Mouse (Mus musculus) MEL (cell line): Measurements from ENCODE around the gene Ak5. TPM values are rescaled to one million over a fixed set of nuclear protein-coding genes. Genes with fewer than 3 reads are reported as not detected.

Experiments
- DNase-seq: peaks from one replicate; pipeline ENCODE4 v3.0.0; 2011; ENCODE audit warnings: low read depth, low spot score
- H3K27ac ChIP-seq: 2 replicates; pipeline ENCODE4 v1.5.1; 2012; ENCODE audit warnings: low read depth, mild to moderate bottlenecking, control low read depth, low read length, moderate library complexity; ENCODE audit not compliant: control insufficient read depth
- H3K27me3 ChIP-seq, 2 experiments: fragments of 150-350 bp in 1 of 2; sonication (generic) in 1 of 2; 2 replicates each; pipeline ENCODE4 v1.6.1; 2012; ENCODE audit warnings: low read length in 2 of 2, mild to moderate bottlenecking in 2 of 2, improper control_type of control experiment in 1 of 2, moderate library complexity in 1 of 2; ENCODE audit not compliant: insufficient read depth in 2 of 2, control insufficient read depth in 1 of 2
- H3K36me3 ChIP-seq, 2 experiments: 2 replicates each; pipeline ENCODE4 v1.6.1; 2012 to 2014; ENCODE audit warnings: low read length in 2 of 2, improper control_type of control experiment in 1 of 2, inconsistent platforms in 1 of 2, mild to moderate bottlenecking in 1 of 2; ENCODE audit not compliant: insufficient read depth in 2 of 2, control insufficient read depth in 1 of 2
- H3K4me1 ChIP-seq, 2 experiments: fragments of 150-350 bp in 1 of 2; sonication (generic) in 1 of 2; 2 replicates each; pipeline ENCODE4 v1.6.1; 2012; ENCODE audit warnings: low read length in 2 of 2, improper control_type of control experiment in 1 of 2, mild to moderate bottlenecking in 1 of 2; ENCODE audit not compliant: insufficient read depth in 2 of 2, control insufficient read depth in 1 of 2
- H3K4me3 ChIP-seq, 2 experiments: fragments of 150-350 bp in 1 of 2; sonication (generic) in 1 of 2; 2 replicates each; pipeline ENCODE4 v1.5.1; 2012; ENCODE audit warnings: low read depth in 2 of 2, low read length in 2 of 2, mild to moderate bottlenecking in 2 of 2, moderate library complexity in 2 of 2, control low read depth in 1 of 2, improper control_type of control experiment in 1 of 2; ENCODE audit not compliant: control insufficient read depth in 1 of 2, insufficient read depth in 1 of 2
- H3K79me2 ChIP-seq: 2 replicates; pipeline ENCODE4 v1.6.1; 2012; ENCODE audit warnings: mild to moderate bottlenecking, low read length, moderate library complexity; ENCODE audit not compliant: control insufficient read depth, poor library complexity, insufficient read depth
- H3K9ac ChIP-seq: 2 replicates; pipeline ENCODE4 v1.6.1; 2012; ENCODE audit warnings: low read depth, mild to moderate bottlenecking, control low read depth, low read length, moderate library complexity; ENCODE audit not compliant: control insufficient read depth, poor library complexity, severe bottlenecking
- H3K9me3 ChIP-seq: fragments of 150-350 bp; sonication (generic); replicated peaks from 2 replicates; pipeline ENCODE4 v1.6.1; 2012; ENCODE audit warnings: mild to moderate bottlenecking, low read length, improper control_type of control experiment, moderate library complexity; ENCODE audit not compliant: insufficient read depth
- EP300 ChIP-seq, 2 experiments: IDR thresholded peaks; 2 replicates each; pipeline ENCODE4 v1.6.1; 2011; ENCODE audit warnings: improper control_type of control experiment in 2 of 2, low read length in 2 of 2, low read depth in 1 of 2, mild to moderate bottlenecking in 1 of 2
- ETS1 ChIP-seq: IDR thresholded peaks from 2 replicates; pipeline ENCODE4 v1.6.1; 2012; ENCODE audit warnings: low read depth, mild to moderate bottlenecking, inconsistent platforms, low read length, improper control_type of control experiment, moderate library complexity
- GABPA ChIP-seq: IDR thresholded peaks from 2 replicates; pipeline ENCODE4 v1.6.1; 2012; ENCODE audit warnings: low read depth, mild to moderate bottlenecking, inconsistent platforms, low read length, improper control_type of control experiment, moderate library complexity
- GATA1 ChIP-seq: IDR thresholded peaks from 2 replicates; pipeline ENCODE4 v1.6.1; 2011; ENCODE audit warnings: low read depth, low read length, improper control_type of control experiment
- JUND ChIP-seq: IDR thresholded peaks from 2 replicates; pipeline ENCODE4 v1.6.1; 2011; ENCODE audit warnings: low read depth, mild to moderate bottlenecking, improper control_type of control experiment, low read length
- MAFK ChIP-seq: IDR thresholded peaks from 2 replicates; pipeline ENCODE4 v1.6.1; 2011; ENCODE audit warnings: low read depth, mild to moderate bottlenecking, low read length, improper control_type of control experiment, borderline replicate concordance
- MAX ChIP-seq: IDR thresholded peaks from 2 replicates; pipeline ENCODE4 v1.6.1; 2011; ENCODE audit warnings: low read length, improper control_type of control experiment
- MAZ ChIP-seq: IDR thresholded peaks from 2 replicates; pipeline ENCODE4 v1.6.1; 2012; ENCODE audit warnings: low read depth, mild to moderate bottlenecking, inconsistent platforms, low read length, improper control_type of control experiment
- POLR2A ChIP-seq, 2 experiments: IDR thresholded peaks; 2 replicates each; pipeline ENCODE4 v1.6.1; 2011 to 2012; ENCODE audit warnings: low read length in 2 of 2, mild to moderate bottlenecking in 2 of 2, control low read depth in 1 of 2, improper control_type of control experiment in 1 of 2, low read depth in 1 of 2, moderate library complexity in 1 of 2; ENCODE audit not compliant: control insufficient read depth in 1 of 2, insufficient read depth in 1 of 2, poor library complexity in 1 of 2
- RCOR1 ChIP-seq: IDR thresholded peaks from 2 replicates; pipeline ENCODE4 v1.6.1; 2012; ENCODE audit warnings: low read depth, mild to moderate bottlenecking, inconsistent platforms, low read length, improper control_type of control experiment
- TBP ChIP-seq: IDR thresholded peaks from 2 replicates; pipeline ENCODE4 v1.8.0; 2011; ENCODE audit warnings: low read depth, low read length, improper control_type of control experiment
- USF2 ChIP-seq, 2 experiments: IDR thresholded peaks; 2 replicates each; pipeline ENCODE4 v1.6.1; 2011 to 2012; ENCODE audit warnings: improper control_type of control experiment in 2 of 2, low read length in 2 of 2, borderline replicate concordance in 1 of 2, inconsistent platforms in 1 of 2, low read depth in 1 of 2, mild to moderate bottlenecking in 1 of 2; ENCODE audit not compliant: insufficient read depth in 1 of 2
- ZKSCAN1 ChIP-seq: IDR thresholded peaks from 2 replicates; pipeline ENCODE4 v1.6.1; 2012; ENCODE audit warnings: low read depth, mild to moderate bottlenecking, inconsistent platforms, low read length, improper control_type of control experiment, moderate library complexity
- polyA plus RNA-seq, 2 experiments: library from polyadenylated mRNA; stranded (reverse) in 1 of 2; unstranded in 1 of 2; fragments of >175 nt in 1 of 2; fragments of >200 nt in 1 of 2; gene quantifications; 2 replicates each; pipeline versions ENCODE4 v1.2.1 to v1.2.4; 2012; ENCODE audit warnings: low replicate concordance in 2 of 2, low read depth in 1 of 2; ENCODE audit not compliant: insufficient read length in 2 of 2, insufficient read depth in 1 of 2, missing spikeins in 1 of 2
- total RNA-seq: library from RNA; depleted of rRNA; stranded (reverse); fragments of 300-350 nt; gene quantifications from 2 replicates; pipeline ENCODE4 v1.2.3, GENCODE M21; 2012

The Ak5 gene
- total and polyA plus RNA-seq, 3 experiments: 0.06 to 0.31 TPM; not detected in 1

DNA sequence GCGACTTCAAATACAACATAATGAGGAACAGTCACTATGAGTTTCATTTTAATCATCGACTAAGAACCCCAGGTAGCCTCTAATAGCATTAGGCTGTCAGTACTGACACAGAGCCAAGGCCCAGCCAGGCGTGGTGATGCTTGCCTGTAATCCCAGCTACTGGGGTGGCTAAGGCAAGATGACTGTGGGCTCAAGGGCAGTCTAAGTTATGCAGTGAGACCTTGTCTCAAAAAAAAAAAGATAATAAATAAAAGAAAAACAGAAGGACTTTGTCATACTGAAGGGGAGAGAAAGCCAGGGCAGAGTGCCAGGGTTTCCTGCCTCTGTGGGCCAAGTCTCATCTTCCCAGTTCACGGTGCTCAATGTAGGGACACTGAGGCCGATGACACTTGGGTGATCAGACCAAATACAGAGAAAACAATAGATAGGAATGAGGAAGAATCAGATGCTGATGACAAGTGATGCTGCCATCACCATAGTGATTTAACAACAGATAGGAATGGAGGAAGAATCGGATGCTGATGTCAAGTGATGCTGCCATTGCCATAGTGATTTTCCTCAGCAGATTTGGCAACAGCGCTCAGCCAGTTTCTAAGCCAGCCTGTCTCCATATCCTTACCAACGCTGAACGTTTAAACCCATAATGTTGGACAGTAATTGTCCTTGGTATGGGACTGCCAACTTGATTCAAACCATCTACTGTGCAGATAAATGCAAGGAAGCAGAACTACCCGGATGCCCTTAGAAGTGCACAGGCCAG is 42.9 kb downstream of the Ak5 start:
- H3K27me3 ChIP-seq: no peaks in the 10 kb centered on the region; a peak in 1 of 4 replicates
- DNase-seq: no peak
- H3K9ac ChIP-seq: no peak overlapping the region
- TF ChIP-seq ZKSCAN1 (no peak), JUND (no peak), TBP (no peak), USF2 (IDR thresholded peaks at IDR 0.05; ENCODE audit: borderline replicate concordance in 1 of 2, insufficient read depth in 1 of 2, low read depth in 1 of 2, low read length in 2 of 2) (no peak)
- H3K4me1 ChIP-seq: no peaks in the 10 kb centered on the region
- H3K36me3 ChIP-seq: no peaks in the 10 kb centered on the region
- H3K4me3 ChIP-seq: no peak overlapping the region
- H3K9me3 ChIP-seq: no peaks in the 10 kb centered on the region
- no peak overlapping the region for H3K27ac ChIP-seq
- no peaks in the 10 kb centered on the region for H3K79me2 ChIP-seq

DNA sequence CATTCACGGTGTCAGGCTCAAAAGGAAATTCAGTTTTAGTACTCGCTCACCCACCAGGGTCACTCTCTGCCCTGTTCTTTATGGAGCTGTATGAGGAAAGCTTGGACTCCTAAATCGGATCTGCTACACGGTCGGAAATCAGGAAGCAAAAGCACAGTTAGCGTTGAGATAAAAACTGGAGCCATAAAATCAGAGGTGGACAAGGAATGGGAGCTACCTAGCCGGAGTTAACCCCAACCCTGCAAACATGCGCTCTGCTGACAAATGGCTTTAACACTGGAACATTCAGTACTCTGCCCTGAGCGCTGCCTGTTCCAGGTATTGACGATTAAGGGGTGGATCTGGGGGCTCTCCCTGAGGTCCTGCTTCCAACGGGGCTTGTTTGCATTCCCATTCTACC is 47.6 kb downstream of the Ak5 start:
- H3K27ac ChIP-seq: no peak overlapping the region
- H3K36me3 ChIP-seq: no peaks in the 10 kb centered on the region
- H3K9me3 ChIP-seq: no peaks in the 10 kb centered on the region
- H3K4me1 ChIP-seq: no peaks in the 10 kb centered on the region
- H3K79me2 ChIP-seq: no peaks in the 10 kb centered on the region
- no peak for DNase-seq
- TF ChIP-seq ZKSCAN1 (no peak), MAFK (no peak)
- TF ChIP-seq, all 39 proteins: peak for 0
- no peak overlapping the region for H3K4me3 ChIP-seq
- no peaks in the 10 kb centered on the region for H3K27me3 ChIP-seq
- H3K9ac ChIP-seq: no peak overlapping the region

GRCm38 (mm10) chr3:152620058-152620457 is 48.1 kb downstream of the Ak5 start:
- Histone ChIP-seq H3K9ac (no peak overlapping the region), H3K9me3 (no peaks in the 10 kb centered on the region), H3K36me3 (no peaks in the 10 kb centered on the region), H3K79me2 (no peaks in the 10 kb centered on the region), H3K27ac (no peak overlapping the region), H3K4me1 (no peaks in the 10 kb centered on the region), H3K27me3 (no peaks in the 10 kb centered on the region), H3K4me3 (no peak overlapping the region)
- TF ChIP-seq MAX (no peak), GATA1 (no peak), RCOR1 (no peak), MAFK (no peak), POLR2A (IDR thresholded peaks at IDR 0.05; ENCODE audit: control insufficient read depth in 1 of 2, insufficient read depth in 1 of 2, low read depth in 1 of 2, low read length in 2 of 2, poor library complexity in 1 of 2) (no peak), ETS1 (no peak), EP300 (IDR thresholded peaks at IDR 0.05; ENCODE audit: low read depth in 1 of 2, low read length in 2 of 2) (no peak), GABPA (no peak), MAZ (no peak)
- DNase-seq: no peak
